Mouse (Mus musculus): Measurements from ENCODE around the gene Tcf25.

DNA sequence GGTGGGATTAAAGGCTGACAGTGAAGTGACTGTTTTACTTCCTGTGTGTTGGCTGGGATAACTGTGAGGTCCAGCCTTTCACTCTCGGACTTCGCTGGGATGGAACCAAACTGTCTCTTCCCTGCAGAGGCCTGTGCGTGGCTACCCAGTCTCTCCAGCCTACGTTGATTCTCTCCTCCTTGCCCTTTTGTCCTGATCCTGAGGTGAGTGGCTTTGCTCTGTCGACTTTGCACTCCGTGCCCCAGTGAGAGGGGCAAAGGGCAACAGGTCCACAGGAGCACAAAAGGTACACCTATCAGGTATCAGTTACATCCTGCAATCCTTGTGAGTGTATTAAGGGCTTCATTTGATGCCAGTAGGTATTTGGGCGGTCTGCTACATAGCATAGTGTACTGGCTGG is 49.9 kb downstream of the Tcf25 start, which contains the start of gene Def8:
- no peak for TF ChIP-seq POLR2A (IDR thresholded peaks at IDR 0.05; ENCODE audit: low read depth, low read length)
- TF ChIP-seq CTCF (IDR thresholded peaks at IDR 0.05; ENCODE audit: extremely low read depth, insufficient read length, insufficient replicate concordance, low read depth, low read length): no peak

All from small intestine, adult 2 months (tissue).